Mouse (Mus musculus) ES-CJ7 (cell line): ENCODE results near the gene Armc2.

Experiments used
- DNase-seq: peaks from one replicate; pipeline ENCODE4 v3.0.0; 2011; ENCODE audit warnings: low read depth, low spot score

Gene Armc2

DNA sequence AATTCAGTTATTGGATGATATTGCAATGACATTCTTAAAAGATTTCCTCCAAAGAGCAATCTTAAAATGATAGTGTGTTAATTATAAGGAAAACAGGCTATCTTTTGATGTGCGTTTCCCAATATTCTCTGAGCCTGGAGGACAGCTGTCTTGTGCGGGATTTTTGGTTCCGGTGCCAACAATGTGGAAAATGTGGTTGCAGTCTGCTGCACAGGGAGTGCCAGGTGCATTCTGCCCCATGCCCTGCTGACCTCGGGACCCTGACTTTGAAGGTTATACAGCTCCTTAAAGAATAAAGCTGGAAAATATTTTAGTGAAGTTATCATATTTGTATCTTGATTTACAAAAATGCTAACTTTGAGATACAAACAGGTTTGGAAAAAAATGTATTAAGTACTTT lies 110.3 kb downstream of the Armc2 start:
- no peak for DNase-seq

DNA sequence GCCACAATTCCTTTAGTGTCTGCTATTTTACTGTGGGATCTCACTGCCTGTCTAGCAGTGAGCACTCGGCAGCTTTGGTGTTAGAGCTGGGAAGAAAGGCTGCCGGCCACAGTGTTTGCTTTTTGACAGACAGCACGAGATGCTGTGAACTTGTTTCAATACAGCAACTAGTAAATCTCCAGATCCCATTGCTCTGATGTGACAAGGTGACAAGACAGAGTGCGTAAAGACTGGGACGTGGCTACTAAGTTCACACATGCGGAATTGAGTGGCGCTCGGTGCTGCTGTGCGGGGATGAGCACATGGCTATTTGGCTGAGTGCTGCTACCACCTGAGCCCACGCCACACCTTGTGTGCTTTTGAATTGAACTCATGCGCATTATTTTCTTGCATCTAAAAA lies 110.8 kb downstream of the Armc2 start:
- DNase-seq: no peak

DNA sequence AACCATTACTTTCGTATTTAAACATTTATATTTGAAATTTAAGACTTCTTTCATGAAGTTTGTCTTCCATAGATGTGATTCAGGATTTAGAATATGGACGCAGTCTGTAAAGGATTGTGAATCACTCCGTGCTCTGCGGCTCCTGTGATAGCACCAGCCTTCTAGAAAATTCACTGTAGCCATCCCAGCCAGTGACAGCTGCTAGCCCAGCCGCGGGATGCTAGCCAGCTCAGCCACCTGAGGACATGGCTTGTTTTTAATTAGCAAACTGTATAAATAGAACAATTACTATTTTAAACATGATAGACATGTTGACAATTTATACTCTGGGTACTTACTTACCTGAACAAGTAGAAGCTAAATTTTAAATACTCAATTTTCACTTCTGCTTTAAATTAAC lies 116.4 kb downstream of the Armc2 start:
- no peak for DNase-seq

DNA sequence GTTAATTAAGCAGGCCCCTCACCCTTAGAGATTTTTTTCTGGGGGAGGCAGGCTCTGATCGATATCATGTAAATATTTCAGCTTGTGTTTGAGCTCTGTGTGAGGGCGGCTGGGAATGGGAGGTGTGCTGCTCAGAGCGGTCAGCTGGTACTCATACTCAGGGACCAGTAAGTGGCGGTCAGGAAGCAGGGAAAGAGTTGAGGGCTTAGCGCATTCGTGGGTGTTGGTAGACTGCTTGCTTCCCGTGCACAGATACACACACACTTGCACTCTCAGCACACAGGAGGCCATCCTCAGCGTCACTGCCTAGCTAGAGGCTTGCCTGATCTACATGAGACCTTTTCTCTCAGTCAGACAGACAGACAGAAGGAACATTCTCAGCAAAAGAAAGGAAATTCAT lies 116.8 kb downstream of the Armc2 start:
- no peak for DNase-seq

DNA sequence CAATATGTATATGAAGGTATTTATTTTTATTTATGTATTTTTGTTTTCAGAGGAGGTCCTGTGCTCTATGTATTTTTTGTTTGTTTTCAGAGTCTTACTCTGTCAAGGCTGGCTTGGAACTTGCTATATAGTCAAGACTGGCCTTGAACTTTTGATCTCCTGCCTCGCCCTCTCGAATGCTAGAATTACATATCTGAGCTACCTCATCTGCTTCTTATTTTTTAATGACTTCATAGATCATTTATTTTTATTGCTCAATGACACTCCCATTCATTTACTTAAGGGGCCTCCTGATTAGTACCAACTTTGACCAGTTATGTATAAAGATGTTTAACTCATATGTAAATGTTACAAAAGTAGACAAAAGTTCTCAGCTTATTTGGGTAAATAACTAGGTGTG lies 121.4 kb downstream of the Armc2 start:
- no peak for DNase-seq

DNA sequence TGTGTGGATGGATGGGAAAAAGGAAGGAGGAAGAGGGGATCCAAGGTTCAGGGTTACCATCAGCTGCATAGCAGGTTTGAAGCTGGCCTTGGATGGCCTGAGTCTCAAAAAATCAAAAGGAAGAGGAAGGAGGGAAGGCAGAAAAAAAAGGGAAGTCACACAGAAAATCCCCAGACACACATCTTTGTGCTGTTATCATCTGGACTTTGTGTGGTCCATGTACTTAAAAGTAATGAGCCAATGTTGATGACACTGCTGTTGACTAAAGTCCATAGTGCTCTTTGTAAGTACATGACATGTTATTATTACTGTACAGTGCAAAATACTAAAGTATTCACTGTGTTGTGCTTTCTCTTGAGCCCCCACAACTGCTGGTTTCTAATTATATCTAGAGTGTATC lies 121.8 kb downstream of the Armc2 start:
- DNase-seq: no peak

DNA sequence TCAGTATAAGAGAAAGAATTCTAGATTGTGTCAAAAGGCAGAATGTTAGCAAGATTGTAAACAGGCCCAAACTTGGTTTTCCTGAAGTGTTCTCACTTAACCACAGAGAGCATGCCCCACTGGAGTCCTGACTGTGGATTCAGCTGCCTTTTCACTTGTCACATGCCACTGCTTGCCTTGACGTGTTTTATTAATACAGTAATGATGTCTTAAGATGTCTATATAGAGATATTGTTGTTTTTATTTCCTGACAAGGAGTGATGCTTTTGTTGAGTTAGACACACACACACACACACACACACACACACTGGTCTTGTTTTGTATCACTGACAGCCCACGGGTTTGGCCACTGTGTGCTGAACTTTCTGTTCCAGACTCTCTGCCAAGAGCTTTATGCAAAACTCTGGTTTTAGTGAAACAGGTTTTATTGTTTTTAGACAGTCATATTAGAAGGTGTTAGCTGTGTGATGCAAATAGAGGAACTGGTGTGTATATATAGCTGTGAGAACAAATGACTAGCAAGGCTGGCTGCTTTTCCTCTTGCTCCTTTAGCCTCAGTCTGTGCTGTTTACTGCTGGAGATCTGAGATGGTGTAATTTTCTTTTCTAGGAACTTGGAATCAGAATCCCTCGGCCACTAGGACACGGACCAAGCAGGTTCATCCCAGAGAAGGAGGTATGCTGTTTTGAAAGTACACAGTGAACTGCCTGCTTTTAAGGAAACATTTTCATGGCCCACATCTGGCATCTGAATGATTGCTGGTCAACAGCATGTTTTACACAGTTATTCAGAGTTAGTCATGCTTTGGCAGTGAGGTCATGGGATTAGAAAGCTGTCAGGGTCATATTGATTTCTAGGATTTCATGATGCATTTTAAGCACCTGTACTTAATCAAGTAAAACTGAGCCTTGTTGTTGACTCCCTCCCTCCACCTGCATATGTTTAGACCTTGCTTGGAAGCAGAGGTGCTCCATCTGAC lies 124.5 kb downstream of the Armc2 start:
- no peak for DNase-seq

DNA sequence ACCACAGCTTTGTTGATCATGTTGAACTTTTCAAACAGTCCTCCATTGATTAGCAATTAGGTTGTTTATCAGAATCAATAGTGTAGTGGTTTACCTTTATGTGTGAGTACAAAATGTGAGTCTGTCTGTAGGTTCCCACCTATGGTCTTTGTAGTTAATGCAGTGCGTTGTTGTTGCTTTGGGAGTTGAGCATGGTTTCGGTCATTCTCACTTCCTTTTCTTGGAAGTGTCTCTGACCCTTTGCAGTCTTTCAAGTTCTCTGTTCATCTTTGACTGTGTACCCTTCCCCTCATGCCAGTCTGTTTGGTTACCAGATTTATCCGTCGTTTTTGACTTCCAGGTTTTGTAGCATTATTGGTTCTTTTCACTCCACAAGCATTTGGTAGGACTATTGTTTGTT lies 126.9 kb downstream of the Armc2 start:
- no peak for DNase-seq

DNA sequence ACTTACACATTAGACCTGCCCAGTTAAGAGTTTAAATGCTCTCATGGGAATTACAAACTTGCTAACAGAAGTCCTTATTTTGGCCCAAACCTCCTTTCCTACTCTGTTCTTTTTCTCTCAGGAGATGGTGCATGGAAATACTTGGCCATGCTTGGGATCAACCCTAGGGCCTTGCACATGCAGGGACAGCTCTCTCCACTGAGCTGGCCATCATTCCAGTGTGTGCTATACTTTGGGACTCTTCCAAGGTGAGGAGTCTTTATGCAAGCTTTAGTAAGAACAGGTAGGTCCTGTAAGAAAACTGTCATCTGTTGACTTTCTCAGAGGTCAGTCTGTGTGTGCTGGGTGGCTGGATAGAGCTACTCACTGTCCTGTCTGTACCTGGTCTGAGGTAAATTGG lies 127.7 kb downstream of the Armc2 start:
- no peak for DNase-seq

DNA sequence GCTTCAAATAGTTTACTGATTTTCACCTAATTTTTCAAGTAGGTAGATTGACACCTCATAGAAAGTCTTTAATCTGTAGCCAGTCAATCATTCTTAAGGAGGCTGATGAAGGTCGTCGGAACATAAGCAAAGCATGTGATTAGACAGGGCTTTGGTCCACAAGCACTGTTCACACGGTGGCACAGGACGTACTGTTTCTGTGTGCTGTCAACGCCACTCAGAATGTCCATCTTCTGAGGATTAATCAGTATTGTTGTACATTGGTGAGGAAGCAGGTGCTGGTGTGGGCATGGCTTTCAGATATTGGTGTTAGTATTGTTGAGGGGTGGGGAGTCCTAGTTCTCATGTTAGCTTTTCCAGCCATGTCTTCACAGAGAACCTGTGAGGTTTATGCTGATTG lies 128.7 kb downstream of the Armc2 start:
- DNase-seq: no peak

DNA sequence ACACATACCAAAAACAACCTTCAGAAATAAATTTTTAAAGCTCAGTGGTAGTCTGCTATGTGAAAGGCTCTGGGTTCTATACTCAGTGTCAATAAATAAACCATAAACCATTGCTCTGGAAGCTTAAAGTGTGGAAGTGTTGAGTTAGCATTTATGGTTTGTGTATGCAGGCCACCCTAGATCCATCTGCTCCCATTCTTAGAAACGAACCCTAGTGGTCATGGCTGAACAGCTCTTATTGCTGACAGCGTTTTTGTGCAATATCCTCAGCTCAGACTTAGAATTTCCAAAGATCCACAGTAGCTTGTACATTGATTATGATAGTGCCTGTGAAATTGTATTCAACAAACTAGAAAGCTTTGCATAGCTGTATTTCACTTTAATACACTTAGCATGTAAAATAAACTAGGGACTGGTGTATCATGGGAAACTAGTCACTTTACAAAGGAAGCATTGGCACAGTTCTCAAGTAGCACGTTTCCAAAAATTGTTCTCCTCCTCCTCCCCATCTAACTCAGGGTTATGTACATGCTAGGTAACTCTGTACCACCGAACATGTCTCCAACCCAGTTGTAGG lies 129.8 kb downstream of the Armc2 start:
- DNase-seq: no peak

DNA sequence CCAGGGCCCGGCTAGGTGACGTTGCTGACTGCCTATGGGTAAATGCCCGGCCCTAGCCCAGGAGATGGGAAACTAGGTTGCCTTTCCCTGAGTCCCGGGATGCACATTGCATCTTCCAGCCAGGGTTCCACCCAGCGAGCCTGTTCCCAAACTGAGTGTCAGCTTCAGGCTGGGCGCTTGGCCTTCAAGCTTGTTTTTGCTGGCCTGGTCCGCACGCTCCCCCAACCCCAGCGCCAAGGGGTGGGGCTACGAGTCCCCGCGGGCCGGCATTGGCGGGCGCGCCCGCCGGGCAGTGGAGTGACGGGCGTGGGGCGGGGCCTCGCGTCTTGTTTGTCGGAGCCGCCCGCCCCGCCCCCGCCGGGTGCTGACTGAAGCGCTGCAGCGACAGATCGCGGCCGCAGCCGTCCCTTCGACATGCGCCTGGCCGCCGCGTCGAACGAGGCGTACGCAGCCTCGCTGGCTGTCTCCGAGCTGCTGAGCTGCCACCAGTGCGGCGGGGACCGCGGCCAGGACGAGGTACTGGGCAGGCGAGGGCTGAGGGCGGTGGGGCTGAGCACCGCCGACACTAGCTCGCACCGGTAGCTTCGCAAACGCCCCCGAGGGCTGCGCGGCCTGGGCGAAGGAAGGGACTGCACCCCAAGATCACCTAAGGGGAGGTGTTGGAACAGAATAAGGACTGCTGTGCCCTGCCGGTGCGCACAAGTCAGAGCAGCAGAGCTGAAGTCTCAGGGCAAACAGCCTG lies 131.0 kb downstream of the Armc2 start:
- peak; percentile 87 for DNase-seq

DNA sequence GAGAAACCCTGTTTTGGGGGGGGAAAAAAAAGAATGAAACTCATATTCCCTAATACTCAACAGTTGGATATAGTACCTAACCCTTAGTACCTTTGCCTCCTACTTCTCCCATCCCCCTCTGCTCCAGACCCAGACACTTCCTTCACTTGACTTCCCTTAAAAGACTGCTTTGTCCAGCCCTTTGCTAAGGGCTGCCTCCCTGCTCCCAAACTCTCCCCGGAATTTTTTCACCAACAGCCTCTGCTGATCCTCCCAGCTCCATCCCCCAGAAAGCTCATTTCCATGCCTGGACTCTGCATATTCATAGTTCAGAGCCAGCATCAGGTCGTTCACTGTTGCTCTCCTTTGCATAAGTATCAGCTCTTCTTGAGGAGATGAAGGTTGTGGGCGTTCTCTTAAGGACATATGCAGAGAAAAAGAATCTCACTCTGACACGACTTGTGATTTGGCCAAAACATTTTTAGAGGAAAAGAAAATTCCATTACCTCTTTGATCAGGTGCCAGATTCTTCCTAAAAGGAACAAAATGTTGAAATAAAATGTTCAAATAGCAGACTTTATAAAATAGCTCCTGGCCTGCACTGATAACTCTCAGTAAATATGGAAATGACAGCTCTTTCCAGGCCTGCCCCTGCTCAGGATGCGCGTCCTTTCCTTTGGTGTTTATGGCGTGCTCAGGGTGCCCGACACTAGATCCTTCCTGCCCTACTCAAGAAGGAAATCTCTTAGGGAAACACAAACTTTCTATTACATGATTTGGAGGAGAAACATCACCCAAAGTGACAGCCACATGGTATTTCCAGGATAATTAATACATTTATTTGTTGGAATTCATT lies 134.3 kb downstream of the Armc2 start:
- peak; percentile 43 for DNase-seq

DNA sequence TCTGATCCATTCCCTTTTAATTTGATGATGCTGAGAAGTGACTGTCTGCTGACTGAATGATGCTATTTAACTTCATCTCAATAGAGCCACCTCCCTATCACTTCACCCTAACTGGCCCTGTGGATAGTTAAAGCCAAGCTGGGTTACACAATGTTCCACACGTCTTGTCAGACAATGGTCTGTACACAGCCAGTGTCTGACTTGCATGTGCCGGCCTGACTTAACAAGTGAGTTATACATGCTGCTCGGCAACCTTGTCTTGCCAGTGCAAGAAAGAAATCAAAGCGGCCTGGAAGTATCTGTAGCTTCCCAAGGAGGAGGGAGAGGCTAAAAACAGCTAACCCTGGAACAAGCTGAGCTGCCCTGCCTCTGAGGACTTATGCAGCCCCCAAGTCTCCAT lies 136.8 kb downstream of the Armc2 start:
- DNase-seq: no peak

DNA sequence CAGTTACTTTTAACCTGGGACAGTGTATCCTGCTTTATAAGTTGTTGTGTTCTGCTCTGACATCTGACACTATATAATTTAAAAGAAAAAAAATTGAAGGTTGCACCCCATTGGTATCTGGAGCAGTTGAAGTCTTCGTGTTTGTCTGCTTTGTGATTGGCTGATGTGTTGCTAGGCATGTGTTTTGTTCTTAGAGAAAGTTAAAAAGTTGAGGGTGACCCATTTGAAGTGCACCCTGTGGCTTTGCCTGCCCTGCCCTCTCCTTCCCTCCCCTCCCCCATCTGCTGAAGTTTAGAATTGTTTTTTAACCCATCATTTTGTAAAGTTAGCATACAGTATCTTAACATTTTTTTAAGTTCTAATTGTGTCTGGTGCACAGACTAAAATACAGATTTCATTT lies 137.5 kb downstream of the Armc2 start:
- DNase-seq: peak; percentile 19

DNA sequence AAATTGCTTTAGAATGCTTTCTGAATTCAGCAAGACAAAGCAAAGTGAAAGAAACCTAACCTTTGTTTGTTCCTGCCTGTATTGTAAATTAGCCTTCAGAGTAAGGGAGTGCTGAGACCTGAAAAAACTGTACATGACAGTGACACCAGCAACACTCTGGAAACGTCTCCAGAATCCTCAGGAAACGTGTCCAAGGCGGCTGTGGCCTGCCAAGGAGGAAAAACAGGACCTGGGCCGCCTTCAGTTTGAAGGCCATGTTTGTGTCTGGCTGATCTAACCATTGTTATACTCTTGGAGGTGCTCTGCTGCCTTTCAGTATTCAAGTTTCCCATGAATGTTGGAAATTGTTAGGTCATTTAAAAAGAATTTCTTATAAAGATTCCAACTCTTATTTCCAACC lies 138.0 kb downstream of the Armc2 start:
- DNase-seq: no peak

DNA sequence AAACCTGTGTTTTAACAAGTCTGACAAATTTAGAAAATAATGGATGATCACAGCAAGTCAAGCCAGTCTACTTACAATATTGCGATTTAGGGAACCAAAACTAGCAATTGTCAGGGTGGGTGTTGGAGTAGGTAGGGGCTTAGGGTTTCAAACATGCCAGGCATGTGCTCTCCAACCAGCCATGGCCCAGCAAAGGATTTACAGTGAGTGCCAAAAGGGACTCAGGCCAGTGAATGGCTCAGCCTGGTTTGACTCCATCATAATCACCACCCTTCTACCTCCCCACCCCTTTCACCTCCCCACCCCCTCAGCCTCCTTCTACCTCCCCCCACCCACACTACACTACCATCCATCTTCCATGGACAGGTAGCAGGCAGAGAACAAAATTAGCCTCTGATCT lies 138.6 kb downstream of the Armc2 start:
- DNase-seq: no peak

DNA sequence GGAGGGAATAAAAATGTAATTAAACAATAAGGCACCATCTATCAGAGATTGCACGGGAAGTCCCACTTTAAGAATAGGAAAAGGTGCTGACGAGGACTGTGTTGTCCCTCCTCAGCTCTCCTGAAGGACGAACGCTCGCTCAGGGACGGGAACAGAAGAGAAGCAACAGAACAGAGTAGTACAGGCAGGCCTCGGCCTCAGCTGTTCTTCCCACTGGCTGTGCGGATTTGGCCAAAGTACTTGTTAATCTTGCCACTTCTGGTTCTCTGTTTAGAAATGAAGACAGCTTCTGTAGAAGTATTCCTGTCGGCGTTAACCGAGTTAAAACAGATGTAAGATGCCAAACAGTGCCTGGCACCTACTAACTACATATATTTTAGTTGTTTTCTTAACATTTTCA lies 139.9 kb downstream of the Armc2 start:
- DNase-seq: no peak

DNA sequence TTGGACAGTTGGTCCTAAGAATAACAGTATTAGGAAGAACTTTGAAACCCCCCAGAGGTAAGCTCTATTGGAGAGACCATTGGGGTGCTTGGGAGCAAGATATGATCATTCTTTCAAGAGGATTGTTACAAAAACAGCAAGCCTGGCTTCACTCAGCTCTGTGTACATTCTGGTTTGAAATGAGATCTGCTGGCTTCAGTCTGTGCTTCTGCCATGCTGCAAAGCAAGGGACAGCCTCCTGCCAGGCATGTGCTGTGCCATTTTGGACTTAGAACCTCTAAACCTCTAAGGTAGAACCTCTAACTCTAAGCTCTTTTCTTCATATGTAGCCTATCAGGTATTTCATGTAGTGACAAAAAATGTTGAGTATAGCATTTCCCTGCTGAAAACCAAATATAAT lies 142.6 kb downstream of the Armc2 start:
- DNase-seq: no peak

DNA sequence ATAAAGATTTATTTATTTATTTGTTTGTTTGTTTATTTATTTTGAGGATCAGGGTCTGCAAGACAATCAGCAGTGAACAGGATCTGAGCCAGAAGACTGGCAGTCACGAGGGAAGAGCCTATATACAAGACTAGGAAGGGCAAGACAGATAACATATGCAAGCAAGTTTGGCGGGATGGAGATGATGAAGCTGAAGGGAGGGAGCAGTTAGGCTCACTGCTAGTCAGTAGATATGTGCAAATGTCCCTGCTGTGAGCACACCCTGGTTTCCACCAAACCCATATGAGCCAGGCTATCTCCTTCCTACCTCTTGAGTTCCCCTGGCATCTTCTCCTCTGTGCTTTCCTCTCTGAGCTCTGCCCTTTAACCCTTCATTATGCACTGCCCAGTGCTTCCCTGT lies 146.7 kb downstream of the Armc2 start:
- no peak for DNase-seq

DNA sequence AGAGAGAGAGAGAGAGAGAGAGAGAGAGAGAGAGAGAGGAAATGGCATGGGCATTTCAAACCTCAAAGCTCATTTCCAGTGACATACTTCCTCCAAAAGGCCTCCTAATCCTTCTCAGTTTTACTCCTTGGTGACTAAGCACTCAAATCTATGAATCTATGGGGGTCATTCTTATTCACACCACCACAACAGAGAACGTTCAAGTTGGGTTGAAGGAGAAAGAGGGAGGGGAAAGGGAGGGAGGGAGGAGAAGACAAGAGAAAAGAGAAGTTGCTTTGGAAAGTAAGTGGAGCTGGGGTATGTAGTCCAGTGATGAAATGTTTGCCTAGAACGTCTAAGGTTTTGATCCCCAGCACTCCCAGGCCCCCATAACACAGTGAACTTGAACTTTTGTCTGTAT lies 148.1 kb downstream of the Armc2 start:
- no peak for DNase-seq

DNA sequence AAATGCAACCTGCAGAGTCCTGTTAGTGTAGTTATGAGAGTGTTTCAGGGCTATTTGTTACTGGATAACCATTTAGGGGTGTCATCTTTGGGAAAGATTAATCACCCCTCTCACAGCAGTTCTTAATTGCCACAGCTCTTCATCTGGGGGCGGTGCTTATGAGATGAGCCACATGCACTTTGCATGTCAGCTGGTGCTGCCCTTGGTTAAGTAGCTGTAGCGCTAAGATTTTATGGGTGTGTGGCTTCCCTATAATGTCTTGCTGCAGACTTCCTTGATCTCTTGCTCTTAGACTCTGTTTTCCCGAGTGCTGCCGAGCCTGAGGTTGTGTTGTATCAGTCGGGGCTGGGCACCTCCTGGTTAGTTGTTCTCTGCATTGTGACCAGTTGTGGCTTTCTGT lies 150.3 kb downstream of the Armc2 start:
- no peak for DNase-seq
